Mouse (Mus musculus) limb, embryonic 14.5 days (tissue): Measurements from ENCODE around the gene Sntn. TPM values are rescaled to one million over a fixed set of nuclear protein-coding genes. Genes with fewer than 3 reads are reported as not detected.

Experiments
- ATAC-seq: fragments of 200-750 bp; cut with Nextera tagmentation; 2 replicates; pipeline ENCODE4 v1.8.0; 2017; ENCODE audit warnings: low read depth, moderate number of reproducible peaks, moderate TSS enrichment; ENCODE audit not compliant: low FRiP score
- DNase-seq: peaks from one replicate; pipeline ENCODE4 v3.0.0-alpha.2; 2015; ENCODE audit warnings: low spot score
- H3K27ac ChIP-seq: fragments of 300-500 bp; sonication (generic); replicated peaks from 2 replicates; pipeline ENCODE4 v1.5.1; 2014; ENCODE audit warnings: low read depth, mild to moderate bottlenecking, low read length, moderate library complexity, mixed read lengths
- H3K27me3 ChIP-seq: fragments of 300-500 bp; sonication (generic); 2 replicates; pipeline ENCODE4 v1.6.1; 2014; ENCODE audit warnings: low read length, mixed read lengths; ENCODE audit not compliant: control insufficient read depth, insufficient read depth
- H3K36me3 ChIP-seq: fragments of 300-500 bp; sonication (generic); 2 replicates; pipeline ENCODE4 v1.6.1; 2014; ENCODE audit warnings: mild to moderate bottlenecking, low read length, moderate library complexity, mixed read lengths; ENCODE audit not compliant: control insufficient read depth, insufficient read depth
- H3K4me1 ChIP-seq: fragments of 300-500 bp; sonication (generic); 2 replicates; pipeline ENCODE4 v1.6.1; 2014; ENCODE audit warnings: antibody characterized with exemption, low read length, mixed read lengths; ENCODE audit not compliant: control insufficient read depth, insufficient read depth
- H3K4me2 ChIP-seq: fragments of 300-500 bp; sonication (generic); replicated peaks from 2 replicates; pipeline ENCODE4 v1.6.1; 2014; ENCODE audit warnings: low read depth, mild to moderate bottlenecking, low read length, moderate library complexity; ENCODE audit not compliant: severe bottlenecking
- H3K4me3 ChIP-seq: fragments of 300-500 bp; sonication (generic); replicated peaks from 2 replicates; pipeline ENCODE4 v1.5.1; 2014; ENCODE audit warnings: low read length
- H3K9ac ChIP-seq: fragments of 300-500 bp; sonication (generic); 2 replicates; pipeline ENCODE4 v1.6.1; 2014; ENCODE audit warnings: mild to moderate bottlenecking, low read depth, low read length, moderate library complexity; ENCODE audit not compliant: severe bottlenecking
- H3K9me3 ChIP-seq: fragments of 300-500 bp; sonication (generic); 2 replicates; pipeline ENCODE4 v1.6.1; 2016; ENCODE audit warnings: low read length; ENCODE audit not compliant: control insufficient read depth
- POLR2A ChIP-seq: fragments of 200-500 bp; IDR thresholded peaks from 2 replicates; pipeline ENCODE4 v1.8.0; 2012; ENCODE audit warnings: inconsistent platforms, mild to moderate bottlenecking, moderate library complexity, borderline replicate concordance; ENCODE audit not compliant: insufficient read depth, insufficient read length; ENCODE audit errors: extremely low read depth
- WGBS: fragments of 180-500 bp; shearing (Covaris S2); extraction: QIAGEN DNeasy Blood & Tissue Kit; methylation state at CpG from one replicate; pipeline ENCODE4 v1.1.7; 2014; 5-methylcytosine and 5-hydroxymethylcytosine counted together
- polyA plus RNA-seq, 2 experiments: library from polyadenylated mRNA; depleted of rRNA in 1 of 2; stranded (reverse) in 1 of 2; unstranded in 1 of 2; fragments of >200 nt; fragmentation: Nextera tagmentation in 1 of 2; extraction: Ambion mirVana in 1 of 2; gene quantifications; 2 replicates each; pipeline versions ENCODE4 v1.2.1 to v1.2.3; 2012 to 2014

Gene Sntn
- not detected in 2 replicates for polyA plus RNA-seq (2012; rRNA removed)
- polyA plus RNA-seq (2014; fragmentation: Nextera tagmentation; extraction: Ambion mirVana) = not detected in 2 replicates

DNA sequence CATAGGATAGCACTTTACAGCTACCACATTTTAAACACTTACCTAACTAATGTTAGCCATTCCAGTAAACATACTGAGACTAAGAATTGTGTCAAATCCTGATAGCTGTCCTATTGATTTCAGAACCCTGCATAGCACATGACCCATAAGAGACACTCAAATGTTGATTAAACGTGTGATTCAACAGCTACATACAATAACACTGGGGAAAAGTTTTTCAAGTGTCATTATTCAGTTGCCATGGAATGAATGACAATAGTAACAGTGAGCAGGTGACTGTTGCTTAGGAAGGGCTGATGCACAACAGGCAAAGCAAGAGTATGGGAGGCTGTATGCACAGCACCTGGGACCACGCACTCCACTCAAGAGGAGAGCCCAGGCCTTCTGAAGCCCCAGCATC, at the start of gene Sntn:
Gene Sntn (plus strand): TSS at position 301 of the 400 bp plus-strand sequence.
- no peaks in the 10 kb centered on the region for H3K36me3 ChIP-seq
- no peak for DNase-seq
- H3K9me3 ChIP-seq = no peaks in the 10 kb centered on the region
- no peak for TF ChIP-seq POLR2A
- H3K4me2 ChIP-seq = no peak within 1 kb of the TSS
- no peaks in the 10 kb centered on the region for H3K4me1 ChIP-seq
- no peaks in the 10 kb centered on the region for H3K27me3 ChIP-seq
- no peak within 1 kb of the TSS for H3K9ac ChIP-seq
- H3K4me3 ChIP-seq = no peak within 1 kb of the TSS
- no peak within 1 kb of the TSS for H3K27ac ChIP-seq
- 88% methylated on average over 2 of the region's 2 CpGs for WGBS
- no peak for ATAC-seq

DNA sequence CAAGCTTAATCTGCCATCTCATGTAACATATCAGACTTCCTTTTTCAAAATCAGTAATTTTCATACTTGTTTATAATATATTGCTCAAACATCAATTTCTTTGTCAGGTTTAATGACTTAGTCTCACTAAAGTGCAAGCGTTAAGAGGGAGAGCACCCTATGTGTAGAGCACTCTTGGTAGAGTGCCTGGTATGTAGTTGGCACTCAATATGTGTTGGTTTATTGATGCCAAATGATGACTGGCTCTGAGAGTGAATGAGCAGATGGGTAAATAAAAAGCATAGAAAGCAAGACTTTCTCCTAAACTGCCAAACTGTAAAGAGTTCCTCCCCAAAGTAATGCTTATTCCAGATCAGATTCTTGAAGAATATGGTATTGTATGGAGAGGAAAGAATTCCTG, 20.8 kb upstream of the Sntn start:
- Histone ChIP-seq H3K4me2 (no peak overlapping the region), H3K4me1 (no peaks in the 10 kb centered on the region), H3K27me3 (no peaks in the 10 kb centered on the region), H3K36me3 (no peaks in the 10 kb centered on the region), H3K9me3 (no peaks in the 10 kb centered on the region), H3K4me3 (no peak overlapping the region), H3K9ac (no peak overlapping the region), H3K27ac (no peak overlapping the region)
- 77% methylated on average over 1 of the region's 1 CpGs for WGBS
- DNase-seq (no peak), ATAC-seq (no peak)
- TF ChIP-seq POLR2A = no peak

DNA sequence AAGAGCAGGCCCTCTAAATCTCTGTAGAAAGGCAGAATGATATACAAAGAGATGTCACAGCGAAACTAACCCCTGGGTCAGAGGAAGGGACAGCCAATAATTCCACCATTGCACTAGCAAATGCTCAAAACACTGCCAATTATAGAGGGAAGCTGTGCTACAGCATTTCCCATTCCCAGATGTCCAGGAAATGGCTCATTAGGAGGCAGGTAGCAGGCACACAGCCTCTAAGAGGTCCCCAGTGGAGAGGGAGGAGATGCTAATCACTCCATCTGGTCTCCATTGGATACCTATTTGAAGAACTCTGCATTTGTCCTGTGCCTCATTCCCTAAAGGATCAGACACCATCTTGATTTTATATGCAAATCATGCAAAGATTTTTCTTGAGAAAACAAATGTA, 19.6 kb upstream of the Sntn start:
- no peak overlapping the region for H3K4me2 ChIP-seq
- no peak overlapping the region for H3K9ac ChIP-seq
- no peaks in the 10 kb centered on the region for H3K9me3 ChIP-seq
- H3K4me1 ChIP-seq = no peaks in the 10 kb centered on the region
- no peak overlapping the region for H3K4me3 ChIP-seq
- 27% methylated on average over 1 of the region's 1 CpGs for WGBS
- H3K27ac ChIP-seq = no peak overlapping the region
- TF ChIP-seq POLR2A = no peak
- ATAC-seq (no peak), DNase-seq (no peak)
- H3K36me3 ChIP-seq = no peaks in the 10 kb centered on the region
- no peaks in the 10 kb centered on the region for H3K27me3 ChIP-seq

DNA sequence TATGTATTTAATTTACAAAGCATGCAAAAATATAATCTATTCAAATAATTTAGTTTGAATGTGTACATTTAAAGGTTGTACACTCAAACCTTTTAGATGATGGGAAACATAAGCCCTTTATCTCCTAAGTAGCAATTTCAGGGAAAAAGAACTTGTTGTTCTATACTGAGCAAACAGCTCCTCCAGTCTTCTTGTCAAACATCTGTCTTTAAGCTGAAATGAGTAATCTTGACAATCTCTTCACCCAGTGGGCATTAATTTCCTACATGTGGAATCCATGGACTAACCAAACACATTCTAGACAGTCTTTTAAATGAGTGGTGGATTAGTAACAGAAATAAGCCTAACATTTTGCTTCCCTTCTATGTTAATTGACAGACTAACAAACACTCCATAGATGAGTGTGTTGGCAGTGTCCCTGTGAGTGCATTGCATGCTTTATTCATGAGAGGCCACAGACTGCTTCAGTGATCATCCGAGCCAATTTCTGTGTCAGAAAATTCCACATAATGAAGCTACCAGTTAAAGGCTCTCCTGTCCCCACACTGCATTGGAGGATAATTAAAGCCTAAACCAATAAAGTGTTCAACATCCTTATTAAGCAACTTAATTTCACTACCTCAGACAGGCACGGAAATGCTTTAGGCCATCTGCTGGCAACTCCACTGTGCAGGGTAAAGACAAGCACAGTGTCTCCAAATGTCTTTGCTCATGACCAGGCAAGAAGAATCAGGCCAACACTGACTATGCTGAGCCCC, 19.0 kb upstream of the Sntn start:
- 26% methylated on average over 2 of the region's 2 CpGs for WGBS
- Histone ChIP-seq H3K27me3 (no peaks in the 10 kb centered on the region), H3K9ac (no peak overlapping the region), H3K27ac (no peak overlapping the region), H3K4me2 (no peak overlapping the region), H3K36me3 (no peaks in the 10 kb centered on the region), H3K4me3 (no peak overlapping the region), H3K9me3 (no peaks in the 10 kb centered on the region), H3K4me1 (no peaks in the 10 kb centered on the region)
- TF ChIP-seq POLR2A = no peak
- ATAC-seq (no peak), DNase-seq (no peak)

DNA sequence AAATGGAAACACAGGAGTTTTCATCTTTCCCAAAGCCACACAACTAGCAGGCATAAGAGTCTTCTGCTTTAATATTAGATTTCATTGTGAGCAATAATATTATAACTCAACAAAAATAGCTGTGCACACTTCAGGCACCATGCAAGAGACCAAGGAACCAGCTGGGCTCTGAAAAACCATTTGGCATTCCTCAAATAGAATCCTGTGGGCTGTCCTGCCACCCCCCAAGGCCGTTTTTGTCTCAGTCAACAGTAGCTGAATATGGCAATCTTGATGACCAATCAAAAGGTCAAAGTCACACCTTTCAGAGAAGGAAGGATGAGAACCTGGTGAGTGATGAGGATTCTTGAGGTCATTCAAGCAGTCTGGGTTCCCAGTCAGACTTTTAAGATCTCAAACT, 16.0 kb downstream of the Sntn start:
- no peaks in the 10 kb centered on the region for H3K36me3 ChIP-seq
- no peaks in the 10 kb centered on the region for H3K4me1 ChIP-seq
- no peak overlapping the region for H3K27ac ChIP-seq
- DNase-seq (no peak), ATAC-seq (no peak)
- H3K4me3 ChIP-seq = no peak overlapping the region
- no peak for TF ChIP-seq POLR2A
- H3K9me3 ChIP-seq = no peaks in the 10 kb centered on the region
- H3K27me3 ChIP-seq = no peaks in the 10 kb centered on the region
- H3K4me2 ChIP-seq = no peak overlapping the region
- H3K9ac ChIP-seq = no peak overlapping the region
- WGBS = 62% methylated on average over 1 of the region's 1 CpGs
